Mouse (Mus musculus): ENCODE measurements around the gene Gm14632.
"Not testable (repeated sequence)": the region's sequence is repeated elsewhere in the genome, so short reads cannot be mapped to it uniquely, and the experiment has no call there.

Gene Gm14632

GRCm38 (mm10) chrX:30329472-30329871, at the start of gene Gm14632:
Gene Gm14632, plus strand, starts transcription at chrX:30329772.
- H3K36me3 ChIP-seq (ENCODE audit: insufficient read depth, low read length); H3K4me1 ChIP-seq (replicated peaks; ENCODE audit: low read depth, low read length); H3K4me3 ChIP-seq (replicated peaks; ENCODE audit: low read length); H3K9me3 ChIP-seq (ENCODE audit: low read length); H3K27me3 ChIP-seq (ENCODE audit: insufficient read depth, low read length): not testable (repeated sequence)

Data from E14TG2a.4 (cell line).